Mouse (Mus musculus) natural killer cell, adult 2 months (primary cell): ENCODE data around the gene Syt8.
"Not testable (repeated sequence)": the region's sequence is repeated elsewhere in the genome, so short reads cannot be mapped to it uniquely, and the experiment has no call there.

Experiments
- DNase-seq, 2 experiments: peaks; one replicate each; pipeline ENCODE4 v3.0.0; 2022; ENCODE audit warnings: low spot score in 2 of 2

Syt8 gene

DNA sequence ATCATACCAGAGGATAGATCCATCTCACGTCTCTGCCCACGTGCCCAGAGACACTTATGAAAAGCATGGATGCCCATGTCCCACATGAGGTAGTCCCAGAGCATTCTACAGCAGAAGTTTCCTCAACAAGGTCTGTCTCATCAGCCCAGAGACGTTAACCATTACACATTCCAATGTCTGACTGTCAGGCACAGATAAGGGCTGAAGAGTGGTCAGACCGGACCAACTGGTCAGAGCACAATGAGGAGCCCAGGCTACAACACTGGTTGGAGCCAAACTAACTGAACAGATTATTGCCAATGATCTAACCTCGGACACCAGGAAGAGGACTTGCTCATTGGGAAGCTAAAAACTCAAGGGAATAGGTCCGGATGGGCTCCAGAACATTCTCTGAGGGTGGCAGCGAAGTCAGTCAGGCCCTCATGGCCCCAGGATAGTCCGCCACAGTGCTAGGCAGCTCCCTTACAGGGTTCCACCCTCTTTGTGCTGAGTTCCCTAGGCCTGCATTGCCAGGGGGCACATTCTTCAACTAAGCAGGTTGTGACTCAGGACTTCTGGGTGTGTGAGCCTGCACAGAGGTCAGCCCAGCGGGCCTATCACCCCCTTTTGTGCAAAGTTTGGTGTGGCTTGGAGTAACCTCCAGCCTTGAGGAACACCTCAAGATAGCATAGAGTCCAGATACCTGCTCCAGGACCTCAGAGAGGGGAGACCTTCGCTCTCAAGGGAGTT is at the start of gene Syt8:
Gene Syt8, plus strand, starts transcription at position 714 of the 729 bp plus-strand sequence.
- DNase-seq, result no peak

DNA sequence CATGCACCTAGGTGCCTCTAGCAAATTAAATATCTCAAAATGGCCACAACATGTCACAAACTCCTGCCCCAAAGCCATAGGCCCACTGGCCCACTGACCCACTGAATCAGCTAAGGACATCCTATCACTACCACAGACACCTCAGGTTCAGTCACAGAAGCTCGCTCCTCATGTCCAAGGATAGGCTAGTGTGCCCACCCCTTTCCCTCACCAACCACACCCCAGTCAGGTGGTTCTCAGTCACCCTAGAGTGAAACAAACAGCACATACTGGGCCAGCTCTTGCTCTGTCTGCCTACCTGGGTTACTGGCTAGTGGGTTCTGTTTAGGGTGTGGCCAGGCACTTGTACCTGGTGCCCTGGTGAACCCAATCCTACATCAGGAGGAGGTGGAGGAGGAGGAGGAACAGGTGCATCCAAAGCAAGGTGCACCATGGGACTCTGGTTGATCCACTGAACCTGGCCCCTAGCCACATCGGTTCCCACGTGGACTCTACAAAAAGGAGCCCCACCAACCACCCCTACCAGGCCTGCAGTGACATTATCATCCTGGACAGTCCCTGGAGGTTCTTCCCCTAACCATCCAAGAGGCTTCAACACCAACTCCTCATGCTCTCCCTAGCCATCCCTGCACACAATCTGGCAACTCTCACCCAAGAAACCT is 48.8 kb upstream of the Syt8 start:
- DNase-seq, result peak; percentile 41 to 63

DNA sequence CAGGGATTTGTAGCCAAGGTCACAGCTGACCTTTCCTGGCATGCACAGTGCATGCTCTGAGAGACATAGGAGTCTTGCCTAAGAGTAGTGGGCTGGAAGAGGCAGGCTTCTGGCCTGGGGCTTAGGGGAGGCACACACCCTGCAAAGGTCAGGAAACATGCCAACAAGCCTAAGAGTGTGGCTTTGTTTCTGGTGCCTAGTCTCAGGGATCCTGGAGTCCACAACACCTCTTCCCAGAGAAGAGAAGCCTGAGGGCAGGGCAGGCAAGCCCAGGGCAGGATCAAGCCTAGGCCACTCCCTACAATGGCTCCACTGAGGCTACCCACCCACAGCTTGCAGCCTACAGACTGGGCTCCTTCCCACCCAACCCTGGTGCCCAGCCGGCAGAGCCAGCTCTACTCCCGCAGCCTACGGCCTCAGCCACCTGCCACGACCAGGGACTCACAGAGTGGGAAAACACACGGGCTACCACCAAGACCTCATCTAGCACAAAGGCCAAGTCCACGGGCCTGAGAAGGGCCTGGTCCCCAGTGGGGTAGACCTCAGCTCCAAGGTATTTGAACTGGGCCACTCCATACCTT is 47.9 kb upstream of the Syt8 start:
- DNase-seq, result no peak

DNA sequence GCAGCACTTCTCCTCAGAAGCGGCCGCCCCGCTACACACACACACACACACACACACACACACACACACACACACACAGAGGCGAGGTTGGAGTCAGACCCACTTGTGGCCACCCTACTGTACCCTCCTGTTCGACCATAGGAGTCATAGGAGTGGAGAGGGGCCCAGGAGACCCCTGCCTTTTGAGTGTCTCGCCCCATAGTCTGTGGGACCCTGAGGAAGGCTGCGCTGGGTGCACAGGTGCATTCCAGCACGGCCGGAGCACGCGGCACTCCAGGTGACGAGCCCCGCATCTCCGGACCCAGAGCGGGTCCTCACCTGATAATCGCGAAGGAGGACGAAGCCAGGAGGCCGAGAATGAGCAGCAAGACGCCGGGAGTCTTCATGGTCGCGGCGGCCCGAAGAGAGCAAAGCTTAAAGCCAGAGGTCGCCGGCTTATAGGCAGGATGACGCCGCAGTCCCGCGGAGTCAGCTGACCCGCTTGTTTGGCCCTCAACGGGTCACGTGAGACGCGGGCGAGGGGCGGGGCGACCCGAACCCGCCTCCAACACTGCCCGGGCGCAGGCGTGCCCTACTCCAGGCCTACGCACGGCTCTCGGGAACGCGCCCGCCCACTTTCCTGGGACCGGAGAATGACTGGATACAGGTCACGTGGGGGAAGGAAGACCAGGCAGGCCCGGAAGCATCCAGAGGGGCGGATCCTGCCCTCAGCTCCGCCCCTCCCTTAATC is 47.1 kb upstream of the Syt8 start, which contains the start of gene Ctsd:
Gene Ctsd, minus strand, starts transcription at position 620 of the 730 bp plus-strand sequence.
- DNase-seq, result peak; percentile 89 to 91

DNA sequence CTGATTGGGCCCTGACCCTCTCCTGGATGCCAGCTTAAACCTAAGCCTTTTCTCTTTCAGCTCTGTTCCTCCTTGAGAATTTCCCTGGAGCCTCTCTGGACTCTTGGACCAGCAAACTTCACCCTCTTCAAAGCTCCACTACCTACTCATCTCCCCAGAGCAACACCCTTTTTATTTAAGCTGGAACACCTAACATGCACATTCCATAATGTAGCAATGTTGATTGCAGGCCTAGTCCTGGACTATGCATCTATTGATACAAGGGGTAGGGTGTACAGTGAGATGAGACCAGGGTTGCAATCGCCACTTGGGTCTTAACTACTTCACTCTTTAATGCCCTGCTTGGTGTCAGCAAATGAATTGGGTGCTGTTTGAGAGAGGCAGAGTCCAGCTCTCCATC is 46.5 kb upstream of the Syt8 start:
- DNase-seq, result no peak

DNA sequence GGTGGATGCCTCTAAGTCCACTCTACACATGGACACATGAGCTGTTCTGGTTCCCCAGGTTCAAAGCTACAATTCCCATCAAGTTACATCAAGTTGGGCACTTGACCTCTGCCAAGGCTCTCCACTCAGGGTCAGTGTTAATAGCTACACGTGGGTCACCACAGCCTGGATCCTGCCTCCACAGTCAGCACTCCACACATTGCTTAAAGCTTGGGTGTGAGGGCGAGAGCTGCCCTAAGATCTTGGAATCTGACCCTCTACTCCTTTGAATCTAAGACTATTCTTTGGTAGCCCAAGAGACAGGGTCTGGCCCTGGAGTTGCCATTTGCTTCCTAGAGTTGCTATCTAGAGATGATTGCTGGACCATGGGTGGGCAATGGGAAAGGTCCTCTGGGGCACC is 45.9 kb upstream of the Syt8 start:
- no peak for DNase-seq

DNA sequence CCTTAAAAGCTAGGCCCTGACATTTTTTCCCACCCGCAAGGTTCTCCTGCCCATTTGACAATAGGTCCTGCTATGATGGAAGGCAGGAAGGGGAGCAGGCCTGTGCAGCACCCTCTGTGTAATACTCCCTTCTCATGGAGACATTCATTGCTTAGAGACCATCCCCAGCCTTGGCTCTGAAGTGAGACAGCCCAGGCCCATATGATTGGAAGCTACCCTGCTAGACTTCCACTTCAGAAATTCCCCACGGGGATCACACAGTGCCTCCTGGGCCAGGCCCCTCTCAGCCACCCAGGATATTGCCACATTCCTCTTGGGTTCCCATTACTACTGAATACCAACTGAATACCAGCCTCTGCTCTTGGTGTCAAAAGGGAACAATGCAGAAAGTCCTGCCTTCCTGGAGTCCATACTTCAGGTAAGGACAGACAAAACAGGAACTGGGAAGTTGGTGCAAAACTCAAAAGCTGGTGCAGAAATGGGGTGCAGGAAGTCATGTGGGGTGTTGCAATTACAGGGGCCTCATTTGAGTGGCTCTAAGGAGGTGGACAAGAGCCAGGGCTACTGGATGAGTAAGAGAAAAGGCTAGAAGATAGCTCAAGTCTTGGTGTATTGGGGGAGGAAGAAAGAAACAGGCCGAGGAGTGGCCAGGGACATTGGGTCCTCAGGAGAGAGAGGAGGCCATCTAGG is 44.5 kb upstream of the Syt8 start:
- no peak for DNase-seq

DNA sequence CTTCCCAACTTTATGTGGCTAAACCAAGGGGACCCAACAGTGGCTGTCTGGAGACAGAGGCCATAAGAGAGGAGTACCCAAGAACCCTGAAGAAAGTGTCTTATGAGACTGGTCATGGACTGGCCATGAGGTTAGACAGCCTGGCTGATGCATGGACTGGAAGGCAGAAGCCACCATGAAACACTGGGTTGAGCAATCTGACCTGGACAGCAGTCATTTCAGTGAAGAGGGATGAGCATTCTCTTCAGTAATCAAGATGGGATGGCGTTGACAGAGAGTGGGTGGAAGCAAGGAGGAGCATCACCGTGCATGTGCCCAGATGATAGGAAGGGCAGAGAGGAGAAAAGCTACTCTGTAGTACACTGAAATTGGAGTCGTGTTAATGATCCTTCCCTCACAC is 43.5 kb upstream of the Syt8 start:
- no peak for DNase-seq

DNA sequence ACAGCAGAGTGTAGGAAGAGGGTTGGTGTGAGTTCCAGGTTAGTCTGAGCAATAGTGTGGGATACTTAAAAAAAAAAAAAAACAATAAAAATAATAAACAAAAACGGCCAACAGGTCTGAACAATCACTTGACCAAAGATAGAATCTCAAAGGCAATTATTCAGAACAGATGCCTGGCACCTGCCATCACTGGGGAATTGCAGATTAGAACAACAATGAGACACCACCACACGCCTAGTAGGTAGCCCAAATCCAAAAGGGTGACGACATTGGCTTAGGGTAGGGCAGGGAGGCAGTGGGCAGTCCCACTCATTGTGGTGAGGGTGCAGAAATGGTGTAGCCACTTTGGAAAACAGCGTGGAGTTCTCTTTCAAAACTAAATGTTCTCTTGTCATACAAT is 43.0 kb upstream of the Syt8 start:
- no peak for DNase-seq

DNA sequence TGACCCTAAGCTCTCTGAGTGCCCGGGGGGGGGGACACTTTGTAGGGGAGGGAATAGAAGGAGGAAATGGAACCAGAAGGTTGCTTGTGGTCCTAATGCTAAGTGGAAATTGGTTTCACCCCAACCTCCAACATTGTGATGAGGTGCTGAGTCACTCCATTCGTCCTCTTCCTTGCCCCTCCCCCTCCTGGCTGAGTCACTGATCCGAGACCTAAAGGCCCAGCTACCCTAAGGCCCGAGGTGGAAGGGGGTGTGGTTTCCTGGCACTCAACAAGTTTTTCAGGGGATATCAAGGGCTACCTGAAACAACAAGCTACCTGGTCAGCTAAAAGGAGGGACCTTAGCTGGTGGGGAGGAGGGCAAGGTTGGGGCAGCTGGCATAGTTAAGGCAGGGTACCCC is 41.5 kb upstream of the Syt8 start:
- peak; percentile 67 to 83 for DNase-seq

DNA sequence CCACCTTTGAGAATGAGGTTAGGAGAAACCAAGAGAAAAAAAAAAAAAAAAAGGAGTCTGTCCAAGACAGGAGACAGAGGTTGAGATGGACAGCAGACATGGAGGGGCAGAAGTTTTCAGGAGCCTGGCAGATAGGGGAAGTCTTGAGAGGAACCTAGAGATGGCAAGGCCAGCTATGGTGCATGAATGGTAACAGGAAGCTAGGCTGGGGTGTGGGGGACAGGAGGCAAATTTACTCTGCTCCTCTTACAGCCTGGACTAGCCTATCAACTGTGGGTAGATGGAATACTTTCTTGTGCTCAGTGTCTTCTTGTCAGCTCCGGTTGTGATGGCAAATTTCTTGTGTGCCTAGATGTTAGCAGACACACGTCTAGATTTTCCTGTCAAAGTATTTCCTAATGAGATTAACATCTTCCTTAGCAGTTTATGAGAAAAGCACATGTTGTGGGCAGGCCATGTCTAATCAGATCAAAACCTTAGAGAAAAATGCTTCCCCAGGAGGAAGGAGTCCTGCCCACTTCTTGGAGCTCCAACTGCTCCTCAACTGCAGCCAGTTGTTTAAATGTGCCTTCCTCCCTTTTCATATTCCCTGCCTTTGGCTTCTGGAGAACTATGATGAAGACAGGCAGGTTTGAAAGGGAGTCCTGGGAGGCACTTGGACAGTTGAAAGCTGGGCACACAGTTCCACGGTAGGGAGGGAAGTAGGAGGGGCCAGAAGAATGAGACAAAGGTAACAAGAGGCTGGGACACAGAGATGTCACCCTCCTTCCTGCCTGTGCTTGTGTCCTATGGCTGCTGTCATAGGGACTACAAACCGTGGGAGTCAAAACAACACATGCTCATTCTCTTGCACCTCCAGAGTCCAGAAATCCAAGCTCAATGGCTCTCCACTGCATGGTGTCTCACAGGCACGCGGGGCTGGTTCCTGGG is 40.1 kb upstream of the Syt8 start:
- no peak for DNase-seq

DNA sequence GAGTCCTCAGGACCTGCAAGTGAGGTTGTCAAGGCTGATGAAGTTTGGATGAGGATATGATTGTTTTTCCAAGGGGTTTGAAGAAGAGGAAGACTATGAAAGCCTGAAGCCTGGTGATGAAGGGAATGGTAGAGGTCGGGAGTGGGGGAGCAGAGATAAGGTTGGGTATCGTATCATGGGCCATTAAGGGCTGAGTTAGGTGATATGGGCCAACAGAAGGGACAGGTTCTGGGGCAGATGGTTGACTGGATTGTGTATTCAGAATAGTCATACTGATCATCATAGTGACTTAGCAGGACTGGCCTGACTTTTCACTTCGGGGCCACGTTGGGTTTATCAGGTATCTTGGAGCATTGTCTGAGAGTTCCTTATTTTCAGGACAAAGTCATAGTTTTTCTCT is 39.2 kb upstream of the Syt8 start:
- DNase-seq, result no peak

DNA sequence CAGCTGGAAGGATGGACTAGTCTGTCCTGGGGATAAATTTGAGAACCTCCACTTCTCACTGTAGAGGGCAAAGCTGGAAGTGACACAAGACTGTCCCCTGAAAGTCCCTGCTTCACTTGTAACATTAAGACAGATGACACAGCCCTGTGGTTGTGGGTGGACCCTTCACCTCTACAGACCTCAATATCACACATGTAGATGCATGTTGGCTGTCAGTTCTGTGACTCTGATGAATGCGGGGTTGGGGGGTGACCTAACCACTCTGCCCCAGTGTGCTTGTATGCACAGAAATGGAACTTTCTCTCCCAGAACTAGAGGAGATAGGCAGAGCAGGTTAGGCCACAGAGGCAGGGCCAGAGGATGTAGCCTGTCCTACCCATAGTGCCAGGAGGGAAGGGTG is 38.0 kb upstream of the Syt8 start:
- DNase-seq, result peak; percentile 71 to 87

DNA sequence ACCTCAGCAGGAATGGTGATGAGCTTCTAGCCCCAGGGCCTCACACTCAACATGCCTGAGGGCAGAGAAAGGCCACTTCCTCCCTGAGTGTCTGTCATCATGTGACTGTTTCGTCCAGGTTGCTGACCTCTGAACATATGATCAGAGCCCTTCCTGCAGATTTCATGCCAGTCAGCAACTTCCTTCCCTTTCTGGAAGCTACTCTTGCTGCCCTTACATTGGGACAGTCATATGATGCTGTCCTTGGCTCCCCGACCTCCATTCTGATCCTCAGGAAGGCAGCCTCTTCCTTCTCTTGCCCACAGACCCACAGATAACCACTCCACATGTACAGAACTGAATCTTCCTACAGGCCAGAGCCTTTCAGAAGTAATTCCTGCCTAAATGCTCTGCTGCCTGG is 36.6 kb upstream of the Syt8 start:
- DNase-seq, result peak in 1 of 2 experiments; percentile 56

DNA sequence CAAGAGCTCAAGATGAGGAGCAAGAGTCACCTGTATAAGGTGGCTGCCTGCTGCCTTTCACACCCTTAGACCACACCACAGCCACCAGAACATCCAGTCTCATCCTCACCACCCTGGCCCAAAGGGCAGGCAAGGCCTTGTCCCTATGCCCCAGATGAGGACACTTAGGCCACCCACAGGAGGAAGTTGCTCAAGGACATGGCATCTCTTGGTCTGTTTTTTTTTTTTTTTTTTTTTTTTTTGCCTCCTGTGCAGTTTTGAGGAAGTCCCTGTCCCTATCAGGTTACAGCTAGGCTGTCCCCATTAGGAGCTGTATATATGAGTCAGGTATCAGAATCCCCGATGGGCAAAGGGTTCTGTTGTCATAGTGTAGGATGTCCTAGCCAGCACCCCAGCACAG is 35.4 kb upstream of the Syt8 start:
- peak in 1 of 2 experiments; percentile 38 for DNase-seq

DNA sequence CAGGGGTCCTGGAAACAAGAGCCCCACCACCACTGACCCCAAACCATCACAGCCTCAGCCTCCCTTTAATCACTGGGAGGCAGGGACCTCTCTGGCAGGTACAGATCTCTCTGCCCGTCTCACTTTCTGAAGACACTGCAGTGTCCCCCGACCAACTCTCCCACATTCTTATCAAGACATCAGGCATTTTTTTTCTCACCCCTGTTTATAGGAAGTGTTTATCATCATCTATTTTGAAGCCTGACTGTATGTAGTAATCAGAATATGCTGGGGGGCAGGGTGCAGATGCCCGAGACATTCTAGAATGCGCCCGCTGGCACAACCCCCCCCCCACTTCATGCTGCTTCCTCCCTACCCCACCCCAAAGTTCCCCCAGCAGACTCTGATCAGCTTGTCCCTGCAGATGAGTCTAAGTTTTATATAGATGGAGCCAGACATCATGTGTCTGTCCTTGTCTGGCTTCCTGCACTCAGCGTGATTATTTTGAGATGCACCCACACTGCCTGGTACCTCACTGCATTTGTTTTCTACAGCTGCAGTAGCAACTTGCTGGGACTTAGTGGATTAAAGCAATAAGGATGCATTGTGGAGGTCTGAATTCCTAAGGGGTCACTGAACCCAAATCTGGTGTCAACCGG is 34.4 kb upstream of the Syt8 start:
- DNase-seq, result no peak

DNA sequence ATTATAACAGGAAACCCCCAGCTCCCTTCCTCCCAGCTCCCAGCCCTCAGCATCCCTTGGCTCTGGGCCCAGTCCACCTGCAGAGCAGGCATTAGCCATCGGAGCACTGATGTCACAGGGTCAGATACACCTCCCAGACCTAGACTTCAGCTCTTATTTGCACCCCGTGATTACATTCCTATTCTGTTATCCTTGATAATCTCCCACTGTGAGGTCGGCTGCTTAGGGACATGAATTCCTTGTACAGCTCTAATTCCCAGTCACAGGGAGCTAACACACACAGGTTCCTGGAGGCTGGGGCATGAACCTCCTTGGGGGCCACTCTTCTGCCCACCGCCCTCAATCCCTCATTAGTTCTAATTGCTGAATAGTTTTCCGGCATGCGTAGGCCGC is 33.9 kb upstream of the Syt8 start:
- no peak for DNase-seq

DNA sequence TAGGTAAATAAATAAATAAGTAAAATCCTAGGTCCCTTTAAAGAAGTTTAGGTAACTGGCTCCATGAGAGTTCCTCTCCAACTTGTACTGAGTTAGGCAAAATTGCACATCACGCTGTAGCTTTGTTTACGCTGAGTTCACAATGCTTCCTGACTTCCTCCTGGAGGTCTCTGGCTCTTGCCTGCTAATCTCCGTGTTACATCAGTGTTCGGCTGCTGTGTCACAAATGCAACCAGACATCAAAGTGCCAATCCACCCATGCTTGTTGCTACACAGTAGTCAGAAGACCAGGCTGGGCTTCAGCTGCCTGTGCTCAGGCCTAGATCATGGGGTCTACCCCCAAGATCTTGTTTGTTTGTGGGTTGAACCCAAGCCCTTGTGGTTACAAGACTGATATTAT is 31.1 kb upstream of the Syt8 start:
- DNase-seq, result no peak

DNA sequence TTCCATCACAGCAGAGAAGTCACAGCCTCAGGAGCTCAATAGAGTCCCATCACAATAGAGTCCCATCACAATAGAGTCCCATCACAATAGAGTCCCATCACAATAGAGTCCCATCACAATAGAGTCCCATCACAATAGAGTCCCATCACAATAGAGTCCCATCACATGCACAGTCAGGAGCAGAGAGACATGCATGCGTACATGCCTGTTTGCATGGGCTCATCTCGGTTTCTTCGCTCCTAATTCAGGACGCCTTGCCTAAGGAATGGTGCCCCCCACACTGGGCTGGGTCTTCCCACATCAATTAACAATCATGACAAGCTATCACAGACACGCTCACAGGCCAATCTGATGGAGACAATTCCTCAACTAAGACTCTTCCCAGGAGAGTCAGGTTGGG is 29.5 kb upstream of the Syt8 start:
- not testable (repeated sequence) for DNase-seq

DNA sequence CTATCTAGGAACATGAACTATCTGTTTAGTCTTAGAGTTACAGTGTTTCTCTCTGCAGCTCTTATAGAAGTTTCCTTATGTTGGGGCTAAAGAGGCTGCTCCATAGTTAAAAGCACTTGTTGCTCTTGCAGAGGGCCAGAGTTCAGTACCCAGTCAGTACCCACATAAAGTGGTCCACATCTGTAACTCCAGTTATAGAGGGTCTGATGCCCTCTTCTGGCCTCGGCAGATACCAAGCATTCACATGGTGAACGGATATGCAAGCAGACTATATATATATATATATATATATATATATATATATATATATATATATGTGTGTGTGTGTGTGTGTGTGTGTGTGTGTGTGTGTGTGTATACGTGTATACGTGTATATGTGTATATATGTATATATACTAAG is 26.7 kb upstream of the Syt8 start:
- no peak for DNase-seq
